Mouse (Mus musculus) gastrocnemius, postnatal 25 days (tissue): Measurements from ENCODE around the gene Nmb. TPM values are rescaled to one million over a fixed set of nuclear protein-coding genes. Genes with fewer than 3 reads are reported as not detected.

ENCODE experiments used
- DNase-seq: peaks from one replicate; pipeline ENCODE4 v3.0.0; 2022
- total RNA-seq, 2 experiments: library from RNA; stranded (reverse); gene quantifications; 1 replicate in 1 of 2; 2 replicates in 1 of 2; pipeline ENCODE4 v1.2.3; 2021

Nmb gene
- total RNA-seq, 2 experiments from 2014 or later = 2.2 to 2.7 TPM

DNA sequence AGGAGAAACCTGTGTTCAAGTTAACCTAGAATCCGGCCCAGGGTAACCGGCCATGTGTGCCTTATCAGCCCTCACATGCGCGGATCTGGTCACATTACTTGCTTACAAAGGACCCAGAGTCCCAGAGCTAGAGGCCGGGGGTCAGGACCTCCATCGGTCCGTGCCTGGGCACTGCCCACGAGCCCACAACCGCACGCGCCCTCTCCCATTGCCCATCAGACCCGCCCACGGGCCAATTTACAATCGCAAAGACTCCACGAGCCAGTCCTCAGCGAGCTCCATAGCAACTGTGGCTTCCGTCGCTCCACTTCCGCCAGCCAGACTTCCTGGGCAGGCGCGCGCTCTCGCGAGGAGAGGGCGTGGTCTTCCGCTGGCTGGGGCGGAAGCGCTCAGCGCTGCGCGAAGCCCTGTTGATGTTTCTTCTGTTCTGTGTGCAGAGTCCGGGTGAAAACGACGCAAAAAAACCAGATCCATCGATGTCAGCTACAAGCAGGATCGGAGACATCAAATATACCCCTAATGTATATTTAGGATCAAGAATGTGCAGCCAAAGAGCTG is 3.9 kb downstream of the Nmb start, which contains the start of gene Wdr73:
Gene Wdr73, minus strand, starts transcription at position 326 of the 558 bp plus-strand sequence.
- DNase-seq = peak; percentile 88

DNA sequence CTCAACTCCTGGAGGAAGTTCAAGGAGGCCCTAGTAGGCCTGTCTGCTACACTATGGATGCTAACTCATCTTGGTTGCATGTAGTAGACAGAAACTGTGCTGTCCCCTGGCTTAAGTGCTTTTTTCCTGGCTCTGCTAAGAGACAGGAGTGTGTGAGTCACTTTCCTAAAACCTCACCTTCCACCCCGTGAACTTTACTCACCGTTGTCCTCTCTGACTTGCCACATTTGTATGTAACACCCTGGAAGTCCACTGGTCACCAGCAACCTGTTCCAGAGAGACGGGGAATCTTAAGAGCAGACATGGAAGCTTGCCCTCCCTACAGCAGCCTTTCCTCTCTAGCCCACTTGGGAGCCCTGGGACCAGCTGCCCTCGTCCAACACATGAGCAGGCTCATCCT is 7.2 kb downstream of the Nmb start:
- DNase-seq = no peak

DNA sequence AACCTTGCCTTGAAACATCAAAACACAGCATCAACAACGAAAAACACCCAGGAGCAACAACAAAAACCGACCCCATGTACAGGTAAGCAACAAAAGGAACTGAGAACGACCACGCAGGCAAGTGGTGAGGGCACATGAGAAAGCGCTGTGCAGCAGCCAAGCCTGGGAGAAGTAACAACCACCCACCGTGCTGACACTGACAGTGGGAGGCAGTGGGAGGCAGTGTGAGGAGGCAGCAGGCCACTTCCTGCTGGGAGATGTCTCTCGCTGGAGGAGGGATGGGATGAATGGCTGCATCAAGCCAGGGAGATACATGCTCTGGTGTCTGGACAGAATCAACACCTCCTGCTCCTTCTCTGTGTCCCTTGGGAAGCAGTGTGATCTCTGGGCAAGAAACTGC is 7.7 kb downstream of the Nmb start:
- no peak for DNase-seq

DNA sequence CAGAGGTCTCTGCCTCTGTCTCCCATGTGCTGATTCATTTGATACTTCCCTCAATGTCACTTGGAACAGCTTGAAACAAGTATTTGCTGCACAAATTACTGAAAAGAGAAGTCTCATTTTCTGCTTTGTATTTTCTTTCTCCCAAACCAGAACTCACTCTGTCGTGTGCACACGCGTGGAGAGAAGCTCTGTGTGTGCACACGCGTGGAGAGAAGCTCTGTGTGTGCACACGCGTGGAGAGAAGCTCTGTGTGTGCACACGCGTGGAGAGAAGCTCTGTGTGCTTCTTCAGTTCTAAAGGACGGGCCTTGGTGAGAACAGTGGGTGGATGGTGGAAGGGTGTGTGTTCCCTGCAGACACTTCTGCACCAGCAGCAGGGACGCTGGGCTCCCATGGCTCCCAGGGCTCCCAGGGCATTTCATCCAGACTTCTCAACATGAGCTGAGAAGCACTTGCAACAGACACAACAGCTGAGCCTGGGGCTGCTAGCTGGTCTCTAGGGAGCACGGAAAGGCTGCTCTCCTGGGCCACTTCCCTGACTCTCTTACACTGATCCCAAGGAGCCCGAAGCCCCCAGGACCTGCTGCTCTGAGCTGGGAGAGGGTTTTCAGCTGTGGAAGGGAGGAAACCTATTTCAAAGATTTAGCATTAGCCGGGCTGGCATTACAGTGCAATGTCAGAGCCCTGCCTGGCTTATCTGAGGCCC is 9.9 kb downstream of the Nmb start:
- DNase-seq = no peak

DNA sequence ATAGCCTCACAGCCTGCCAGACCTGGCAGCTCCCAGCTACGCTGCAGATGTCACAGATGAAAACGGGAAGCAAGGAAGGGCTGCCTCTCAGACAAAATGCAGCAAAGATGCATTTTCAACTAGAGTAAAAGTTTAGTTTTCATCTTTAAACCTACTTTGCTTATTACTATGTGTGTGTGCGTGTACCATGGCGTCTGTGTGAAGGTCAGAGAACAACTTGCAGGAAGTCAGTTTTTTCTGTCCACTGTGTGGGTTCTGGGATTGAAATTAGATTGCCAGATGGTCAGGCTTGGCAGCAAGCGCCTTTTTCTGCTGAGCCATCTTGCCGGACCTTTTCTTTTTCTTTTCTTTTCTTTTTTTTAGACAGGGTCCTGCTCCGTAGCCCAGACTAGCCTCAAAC is 10.7 kb downstream of the Nmb start:
- DNase-seq = no peak

DNA sequence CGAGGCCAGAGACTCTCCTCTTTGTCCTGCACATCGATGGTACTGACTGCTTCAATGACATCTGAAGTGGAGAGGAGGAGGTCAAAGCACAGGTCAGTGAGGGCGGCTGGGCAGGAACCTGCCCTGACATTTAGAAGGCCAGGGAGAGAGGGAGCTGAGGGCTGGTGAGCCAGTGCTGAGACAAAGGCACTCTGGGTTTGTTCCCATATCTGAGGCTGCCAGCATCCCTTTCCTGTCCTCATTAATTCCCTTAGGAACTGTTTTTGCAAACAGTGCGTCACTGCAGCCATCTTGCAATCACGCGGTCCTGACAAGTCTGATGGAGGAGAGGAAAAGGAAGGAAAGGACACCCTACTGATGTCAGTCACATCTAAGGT is 11.1 kb downstream of the Nmb start:
- DNase-seq = no peak

DNA sequence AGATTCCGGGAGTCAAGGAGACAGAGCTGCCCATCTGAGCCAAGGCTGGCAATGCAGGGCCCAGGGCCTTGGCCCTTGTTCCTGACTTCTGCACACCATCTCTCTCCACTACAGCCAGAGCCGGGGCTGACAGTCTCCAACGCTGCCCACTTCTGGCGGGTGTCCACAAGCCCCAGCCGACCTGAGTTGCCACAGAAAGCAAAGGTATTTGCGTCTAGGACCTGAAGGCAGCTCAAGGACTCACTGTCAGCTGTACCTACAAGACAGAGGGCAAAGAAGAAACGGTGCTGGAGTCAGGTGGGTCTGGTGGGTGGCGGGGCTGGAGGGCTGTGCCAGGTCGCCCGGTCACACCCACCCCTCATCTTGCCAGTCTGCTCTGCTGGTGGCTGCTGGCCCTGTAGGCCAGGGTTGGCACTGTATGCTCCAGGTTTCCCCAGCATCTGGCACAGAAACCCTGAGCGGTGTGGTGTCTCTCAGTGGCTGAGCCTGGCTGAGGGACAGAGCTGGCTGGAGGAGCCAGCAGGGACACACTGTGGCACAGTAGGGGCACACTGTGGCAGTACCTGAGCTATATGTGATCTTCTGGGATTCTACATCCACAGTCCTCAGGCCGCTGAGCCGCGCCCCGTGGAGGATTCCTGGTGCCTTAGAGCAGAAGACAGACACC is 11.7 kb downstream of the Nmb start:
- no peak for DNase-seq

DNA sequence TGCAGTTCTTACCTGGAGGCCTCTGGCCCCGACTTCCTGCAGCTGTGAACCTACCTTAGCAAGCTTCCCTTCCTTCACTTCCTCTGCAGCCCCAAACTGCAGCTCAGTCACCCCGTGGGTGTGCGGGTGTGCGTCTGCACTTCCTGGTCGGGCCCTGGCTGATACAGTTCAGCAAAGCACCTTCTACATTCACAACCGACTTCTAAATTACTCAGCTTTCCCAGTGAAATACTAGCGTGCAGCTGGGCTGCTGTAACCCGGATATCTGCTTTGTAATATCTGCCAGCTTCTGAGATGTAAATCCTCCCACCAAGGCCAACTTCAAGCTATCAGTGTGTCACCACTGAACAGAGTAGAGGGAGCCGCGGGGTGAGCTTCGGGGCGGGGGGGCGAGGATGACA is 15.0 kb downstream of the Nmb start:
- DNase-seq = no peak

DNA sequence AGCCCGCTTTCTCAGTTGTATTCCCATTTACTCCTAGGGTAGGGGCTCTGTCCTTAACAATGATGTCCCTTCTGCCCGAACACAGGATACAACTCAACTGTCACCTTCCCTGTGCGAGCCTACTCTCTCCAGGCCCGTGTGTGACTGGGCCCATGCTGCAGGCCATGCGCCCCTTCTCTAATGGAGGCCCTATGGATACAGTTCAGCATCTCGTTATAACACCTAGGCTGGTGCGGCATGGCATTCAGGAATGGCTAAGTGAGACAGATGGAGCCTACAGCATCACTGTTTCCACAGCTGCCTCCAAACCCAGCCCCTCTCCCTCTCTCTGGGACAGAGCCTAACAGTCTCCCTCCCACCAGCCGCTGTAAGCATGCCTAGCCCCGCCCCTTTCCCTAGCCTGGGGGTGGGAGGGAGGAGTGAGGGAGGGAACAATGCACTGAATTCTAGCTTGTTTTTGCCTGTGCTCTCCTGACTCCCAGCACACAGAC is 15.8 kb downstream of the Nmb start:
- DNase-seq = peak; percentile 57

DNA sequence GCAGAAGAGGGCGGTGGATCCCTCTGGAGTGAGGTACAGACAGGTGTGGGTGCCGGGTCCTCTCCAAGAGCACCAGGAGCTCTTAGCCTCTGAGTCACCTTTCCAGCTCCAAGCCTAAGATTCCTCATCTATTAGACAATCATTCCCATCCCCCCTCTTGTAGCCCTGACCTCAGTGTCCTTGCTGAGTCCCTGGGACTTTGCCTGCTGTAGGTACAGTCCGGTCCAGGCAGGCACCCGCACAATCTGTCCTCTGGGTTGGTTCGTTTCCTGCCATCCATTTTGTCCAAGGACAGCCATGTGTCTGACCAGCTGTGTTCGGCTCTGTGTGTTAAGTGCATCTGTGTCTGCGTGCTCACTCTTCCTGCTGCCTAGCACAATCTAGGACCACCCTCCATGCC is 16.3 kb downstream of the Nmb start:
- DNase-seq = no peak

DNA sequence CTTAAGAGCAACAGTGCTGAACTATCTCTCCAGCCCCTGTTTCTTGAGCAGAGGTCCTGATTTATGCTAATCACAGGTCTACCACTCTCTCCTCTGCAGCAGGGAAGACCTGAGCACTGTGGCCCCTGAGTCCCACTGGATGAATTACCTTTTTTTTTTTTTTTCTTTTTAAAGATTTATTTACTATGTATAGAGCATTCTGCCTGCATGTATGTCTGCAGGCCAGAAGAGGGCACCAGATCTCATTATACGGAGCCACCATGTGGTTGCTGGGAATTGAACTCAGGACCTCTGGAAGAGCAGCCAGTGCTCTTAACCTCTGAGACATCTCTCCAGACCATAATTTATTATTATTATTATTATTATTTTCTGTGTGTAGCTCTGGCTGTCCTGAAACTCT is 19.2 kb downstream of the Nmb start:
- DNase-seq = no peak

DNA sequence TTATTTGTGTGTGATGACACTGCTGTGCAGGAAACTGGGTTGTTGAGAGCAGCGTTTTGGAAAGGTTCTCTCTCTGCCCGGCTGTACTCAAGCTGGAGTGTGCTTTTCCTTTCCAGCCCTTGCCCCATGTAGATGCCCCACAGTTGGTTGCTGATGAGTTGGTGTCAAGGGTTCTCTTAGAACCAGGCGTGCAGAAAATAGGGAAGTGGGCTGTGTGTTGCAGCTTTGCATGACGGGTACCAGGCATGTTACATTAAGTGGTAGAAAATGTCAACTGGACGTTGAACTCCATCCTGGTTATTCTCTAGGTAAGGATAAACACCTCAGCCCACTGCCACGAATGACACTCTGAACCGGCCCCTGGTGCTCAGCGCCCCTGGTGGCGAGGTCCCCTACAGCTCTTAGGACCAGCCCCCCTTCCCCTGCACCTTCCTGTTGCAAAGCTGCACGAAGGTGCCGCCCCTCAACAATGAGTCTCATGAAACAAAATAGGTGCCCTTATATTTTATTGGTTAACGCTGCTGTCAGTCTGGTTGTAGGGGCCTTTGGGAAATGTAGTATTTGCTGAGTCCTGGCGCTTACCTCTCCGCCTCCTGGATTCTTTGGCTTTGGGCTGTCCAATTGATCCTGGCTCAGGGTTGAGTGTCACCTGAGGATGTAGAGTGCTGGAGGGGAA is 21.9 kb downstream of the Nmb start:
- peak; percentile 56 for DNase-seq

DNA sequence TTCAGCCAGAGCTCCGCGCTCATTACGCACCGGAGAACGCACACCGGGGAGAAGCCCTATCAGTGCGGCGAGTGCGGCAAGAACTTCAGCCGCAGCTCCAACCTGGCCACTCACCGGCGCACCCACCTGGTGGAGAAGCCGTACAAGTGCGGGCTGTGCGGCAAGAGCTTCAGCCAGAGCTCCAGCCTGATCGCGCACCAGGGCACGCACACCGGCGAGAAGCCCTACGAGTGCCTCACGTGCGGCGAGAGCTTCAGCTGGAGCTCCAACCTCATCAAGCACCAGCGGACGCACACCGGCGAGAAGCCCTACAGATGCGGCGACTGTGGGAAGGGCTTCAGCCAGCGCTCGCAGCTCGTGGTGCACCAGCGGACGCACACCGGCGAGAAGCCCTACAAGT is 29.1 kb downstream of the Nmb start:
- no peak for DNase-seq

DNA sequence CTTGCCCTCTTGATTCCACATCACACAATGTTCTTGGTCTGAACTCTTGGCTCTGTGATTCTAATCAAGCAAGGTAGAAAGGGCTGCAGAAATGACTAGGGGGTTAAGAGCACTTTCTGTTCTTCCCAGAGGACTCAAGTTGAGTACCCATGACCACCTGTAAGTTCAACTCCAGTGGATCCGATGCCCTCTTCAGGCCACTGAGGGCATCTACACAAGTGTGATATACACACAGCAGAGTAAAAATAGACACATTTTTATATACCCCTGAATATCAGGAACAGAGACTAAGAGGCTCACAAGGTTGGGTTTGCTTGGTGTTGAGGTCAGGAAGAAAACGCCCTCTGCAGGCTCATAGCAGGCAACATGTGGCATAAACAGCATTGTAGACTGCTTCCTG is 31.2 kb downstream of the Nmb start:
- DNase-seq = no peak

DNA sequence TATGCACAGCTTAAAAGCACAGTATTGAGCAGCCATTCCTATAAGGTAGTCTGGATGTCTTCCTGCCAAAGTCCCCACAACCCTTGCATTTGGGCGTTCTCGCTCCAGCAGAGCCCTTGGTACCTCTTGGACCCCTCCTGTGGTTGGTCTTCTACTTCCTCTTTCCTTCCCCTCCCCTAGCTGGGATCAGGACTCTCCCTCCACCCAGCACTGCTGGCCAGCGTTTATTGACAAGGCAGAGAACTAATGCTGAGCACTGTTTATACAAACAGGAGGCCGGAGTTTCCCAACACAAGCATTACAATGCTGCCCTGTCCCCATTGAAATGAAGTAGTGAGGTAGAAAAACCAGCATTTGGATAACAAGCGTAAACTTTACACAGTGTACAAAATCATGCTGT is 31.8 kb downstream of the Nmb start:
- no peak for DNase-seq

DNA sequence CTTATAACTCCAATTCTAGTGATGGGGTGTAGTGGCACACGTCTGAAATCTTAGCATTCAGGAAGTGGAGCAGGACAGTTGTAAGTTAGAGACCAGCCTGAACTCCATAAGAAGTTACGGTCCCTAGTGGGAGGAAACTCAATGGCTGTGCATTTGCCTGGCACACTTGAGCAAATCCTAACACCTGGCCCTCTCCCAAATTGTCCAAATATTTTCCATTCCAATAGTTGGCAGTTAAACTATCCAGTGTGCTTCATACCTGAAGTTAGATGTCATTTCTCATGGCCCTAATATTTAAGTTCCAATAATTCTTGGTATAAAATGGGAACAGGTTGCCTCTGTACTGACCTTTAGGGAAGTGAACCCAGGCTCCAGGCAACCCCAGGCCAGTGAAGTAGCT is 36.2 kb downstream of the Nmb start:
- DNase-seq = no peak

DNA sequence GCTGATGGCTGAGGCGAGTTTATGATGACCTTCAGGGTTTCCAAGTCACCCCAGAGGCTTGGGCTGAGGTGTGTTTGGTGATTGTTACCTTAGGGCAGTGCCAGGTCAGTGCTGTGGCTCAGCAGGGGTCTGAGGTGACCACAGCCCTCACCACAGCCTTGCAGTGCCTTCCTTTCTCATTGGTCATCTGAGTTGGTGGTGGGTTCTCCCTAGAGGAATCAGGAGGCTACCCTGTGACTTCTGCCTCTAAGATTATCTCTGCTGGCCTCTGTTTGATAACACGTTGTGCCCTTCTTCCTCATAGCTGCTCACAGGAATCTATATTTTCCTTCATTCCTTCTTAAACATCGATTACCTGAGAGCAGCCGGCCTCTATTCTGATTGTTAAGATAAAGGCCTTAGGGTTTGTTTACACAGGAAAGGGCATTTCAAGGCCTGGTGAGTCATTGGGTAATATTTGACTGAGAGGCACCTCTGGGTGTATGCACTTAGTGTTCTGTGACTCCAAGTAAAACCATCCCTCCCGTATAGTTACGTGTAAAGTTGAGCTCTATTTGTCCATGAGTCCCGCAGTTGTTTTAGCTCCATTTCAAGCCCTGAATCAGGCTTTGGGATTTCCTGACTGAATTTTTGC is 38.2 kb downstream of the Nmb start:
- no peak for DNase-seq

DNA sequence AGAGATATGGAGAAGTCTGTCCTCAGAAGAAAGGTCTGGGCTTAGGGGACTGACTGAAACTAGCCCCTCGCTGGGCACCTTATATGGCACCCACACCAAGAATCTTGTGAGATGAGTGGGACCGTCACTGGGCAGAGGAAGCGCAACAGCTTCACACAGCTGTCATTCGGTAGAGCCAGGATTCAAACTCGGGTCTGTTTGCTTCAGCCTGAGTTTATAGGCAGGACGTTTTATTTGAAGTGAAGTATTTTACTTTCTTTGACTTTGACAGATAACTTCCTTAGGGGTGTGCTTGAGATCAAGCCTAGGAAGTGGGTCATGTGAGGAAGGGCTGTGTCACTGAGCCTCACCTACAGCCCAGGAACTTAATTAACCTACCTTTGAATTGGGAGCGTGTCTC is 39.4 kb downstream of the Nmb start:
- DNase-seq = no peak

DNA sequence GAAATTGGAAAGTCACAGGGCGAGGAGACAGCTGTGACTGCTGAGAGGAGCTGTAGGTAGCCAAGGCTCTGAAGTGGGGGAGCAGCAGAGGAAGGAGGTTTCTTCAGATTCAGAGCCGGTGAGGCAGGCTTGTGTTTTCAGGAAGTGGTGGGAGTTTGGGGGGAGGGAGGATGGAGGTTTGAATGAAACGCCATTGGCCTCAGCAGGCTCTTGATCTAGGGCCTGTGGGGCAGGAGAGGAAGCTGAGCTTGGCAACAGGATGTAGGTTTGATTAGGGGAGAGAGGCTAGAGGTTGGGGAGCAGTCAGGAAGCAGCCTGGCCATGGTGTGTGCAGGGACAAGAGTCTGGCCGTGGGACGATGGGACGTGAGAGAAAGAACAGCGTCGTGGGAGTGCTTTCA is 40.0 kb downstream of the Nmb start:
- no peak for DNase-seq

DNA sequence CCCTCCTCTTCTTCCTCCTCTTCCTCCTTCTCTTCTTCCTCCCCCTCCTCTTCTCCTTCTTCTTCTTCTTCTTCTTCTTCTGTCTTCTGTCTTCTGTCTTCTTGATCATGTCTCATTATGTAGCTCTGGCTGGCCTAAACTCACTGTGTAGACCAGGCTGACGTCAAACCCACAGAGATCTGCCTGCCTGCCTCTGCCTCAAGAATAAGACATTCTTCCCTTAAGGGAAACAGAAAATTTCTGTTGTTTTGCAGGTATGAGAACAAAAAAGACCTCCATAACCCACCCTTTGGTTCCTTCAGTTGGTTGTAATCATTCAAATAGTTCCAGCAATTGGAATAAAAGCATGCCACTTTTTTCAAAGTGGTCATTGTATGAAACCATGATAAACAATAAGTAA is 40.7 kb downstream of the Nmb start:
- no peak for DNase-seq

DNA sequence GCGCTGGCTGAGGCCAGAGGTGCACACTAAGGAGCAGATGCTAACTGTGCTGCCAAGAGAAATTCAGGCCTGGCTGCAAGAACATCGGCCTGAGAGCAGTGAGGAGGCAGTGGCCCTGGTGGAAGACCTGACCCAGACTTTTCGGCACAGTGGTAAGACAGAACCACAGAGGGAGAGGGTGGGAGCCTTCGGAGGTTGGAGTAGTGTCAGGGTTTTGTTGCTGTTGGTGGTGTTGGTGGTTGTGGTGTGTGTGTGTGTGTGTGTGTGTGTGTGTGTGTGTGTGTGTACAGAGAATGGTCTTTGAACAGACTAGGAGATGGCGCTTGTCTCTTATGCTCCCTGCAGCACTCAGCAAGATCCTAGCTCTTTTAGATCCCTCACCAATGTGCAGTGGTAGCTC is 41.4 kb downstream of the Nmb start:
- DNase-seq = no peak

DNA sequence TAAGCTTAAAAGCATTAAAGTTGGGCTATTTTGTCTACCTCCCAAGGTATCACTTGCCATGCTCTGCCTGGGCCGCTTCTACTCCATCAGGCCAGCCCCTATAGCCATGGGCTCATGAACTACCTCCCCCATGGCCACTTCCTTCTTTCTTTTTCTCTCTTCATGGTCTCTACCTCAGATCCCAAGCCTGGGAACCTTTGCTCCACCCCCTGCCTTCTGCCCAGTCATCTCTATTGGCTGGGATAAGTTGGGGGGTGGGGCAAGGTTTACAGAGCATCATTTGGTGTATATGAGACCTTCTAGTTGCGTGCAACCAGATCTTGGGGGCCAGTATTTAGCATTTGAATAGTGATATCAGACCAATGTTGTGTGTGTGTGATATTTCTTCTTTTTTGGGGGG is 42.4 kb downstream of the Nmb start:
- no peak for DNase-seq
